Mouse (Mus musculus): Measurements from ENCODE around the gene Trpv1.

GRCm38 (mm10) chr11:73185872-73186615 lies 48.0 kb upstream of the Trpv1 start:
- no peak for TF ChIP-seq CTCF (IDR thresholded peaks at IDR 0.05; ENCODE audit: insufficient read depth, low read depth, low read length)
- TF ChIP-seq POLR2A (IDR thresholded peaks at IDR 0.05; ENCODE audit: insufficient read depth, low read depth, low read length): no peak

All from olfactory bulb, adult 2 months (tissue).